Mouse (Mus musculus) erythroid progenitor cell, adult 5-6 weeks (primary cell): ENCODE data around the gene Gm13698. TPM values are rescaled to one million over a fixed set of nuclear protein-coding genes. Genes with fewer than 3 reads are reported as not detected.
"Not testable (repeated sequence)": the region's sequence is repeated elsewhere in the genome, so short reads cannot be mapped to it uniquely, and the experiment has no call there.

ENCODE experiments used
- ATAC-seq: replicated peaks from 2 replicates; pipeline ENCODE4 v1.8.0; 2016; ENCODE audit warnings: moderate number of reproducible peaks, mild to moderate bottlenecking, moderate TSS enrichment, inconsistent platforms; ENCODE audit not compliant: poor library complexity, low FRiP score, severe bottlenecking
- total RNA-seq, 2 experiments: library from RNA; stranded (forward) in 1 of 2; stranded (reverse) in 1 of 2; fragments of 150-400 nt in 1 of 2; fragments of 186-747, 209-891 nt in 1 of 2; gene quantifications; 2 replicates each; pipeline versions ENCODE4 v1.2.3 to v1.2.4; 2015 to 2017; ENCODE audit warnings: low replicate concordance in 2 of 2

The Gm13698 gene
- not detected in 2 replicates for total RNA-seq (2015; ENCODE audit: low replicate concordance)
- total RNA-seq (2017; ENCODE audit: low replicate concordance), result 1.9 TPM in 1 of 2 replicates, not detected in the other

DNA sequence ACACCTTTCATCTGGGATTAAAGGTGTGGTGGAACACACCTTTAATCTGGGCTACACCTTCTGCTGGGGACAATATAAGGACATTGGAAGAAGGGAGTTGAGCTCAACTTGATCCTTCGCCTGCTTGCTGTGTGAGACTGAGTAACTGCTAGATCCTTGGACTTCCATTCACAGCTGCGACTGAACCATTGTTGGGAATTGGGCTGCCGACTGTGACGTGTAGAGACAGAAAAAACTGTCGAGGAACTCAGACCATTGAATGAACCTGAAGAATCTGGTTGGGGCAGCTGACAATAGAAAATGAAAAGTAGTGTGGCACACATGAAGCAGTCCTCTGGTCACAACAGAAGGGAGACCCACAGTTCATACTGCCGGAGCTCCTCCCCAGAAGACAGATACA, at the start of gene Gm13698:
TSS of gene Gm13698 (plus strand) at position 301 of the 400 bp plus-strand sequence.
- ATAC-seq, result not testable (repeated sequence)

DNA sequence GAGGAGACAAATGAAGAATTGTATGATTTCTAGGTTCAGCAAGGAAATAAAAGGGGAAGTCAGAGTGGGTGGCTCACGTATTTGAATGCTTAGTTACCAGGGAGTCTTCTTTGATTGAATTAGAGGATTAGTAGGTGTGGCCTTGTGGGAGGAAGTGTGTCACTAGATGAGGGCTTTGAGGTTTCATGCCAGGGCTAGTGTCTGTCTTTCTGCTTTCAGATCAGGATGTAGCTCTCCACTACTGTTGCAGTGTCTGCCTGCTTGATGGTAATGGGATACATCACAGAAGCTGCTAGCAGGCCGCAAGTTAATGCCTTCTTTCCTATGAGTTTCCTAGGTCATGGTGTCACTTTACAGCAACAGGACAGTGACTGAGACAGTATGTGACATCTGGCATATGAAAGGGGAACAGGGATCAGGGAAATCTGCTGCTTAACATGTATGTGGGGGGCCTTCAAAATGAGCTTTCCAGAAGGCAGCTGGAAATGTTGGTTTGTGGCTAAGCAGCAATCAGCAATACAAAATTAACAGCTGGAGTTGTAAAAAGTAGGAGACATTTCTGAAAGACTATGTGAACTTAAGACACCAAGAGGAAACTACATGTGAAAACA, 25.9 kb upstream of the Gm13698 start:
- ATAC-seq, result no peak

DNA sequence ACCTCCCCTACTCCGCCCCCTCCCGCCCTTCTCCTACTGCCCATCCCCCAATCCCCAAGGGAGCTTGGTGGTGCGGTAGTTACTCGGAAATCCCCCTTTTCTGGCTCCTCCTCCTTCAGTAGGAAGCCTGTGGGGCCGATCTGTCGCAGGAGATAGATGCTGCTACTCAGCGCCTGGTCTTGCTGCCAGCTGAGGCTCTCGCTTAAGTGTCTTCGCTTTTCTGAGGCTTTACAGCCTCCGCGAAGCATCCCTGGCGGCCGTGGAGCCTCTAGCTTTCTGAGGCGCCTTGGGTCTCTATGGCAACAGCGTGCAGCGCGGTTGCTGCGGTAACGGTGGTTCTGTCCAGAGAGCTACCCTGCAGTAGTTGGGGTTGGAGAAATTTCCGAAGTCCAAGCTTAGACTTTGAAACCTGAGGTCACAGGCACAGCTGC, 14.5 kb upstream of the Gm13698 start, which contains the start of gene Zswim2:
TSS of gene Zswim2 (minus strand) at position 298 of the 431 bp plus-strand sequence.
- no peak for ATAC-seq

DNA sequence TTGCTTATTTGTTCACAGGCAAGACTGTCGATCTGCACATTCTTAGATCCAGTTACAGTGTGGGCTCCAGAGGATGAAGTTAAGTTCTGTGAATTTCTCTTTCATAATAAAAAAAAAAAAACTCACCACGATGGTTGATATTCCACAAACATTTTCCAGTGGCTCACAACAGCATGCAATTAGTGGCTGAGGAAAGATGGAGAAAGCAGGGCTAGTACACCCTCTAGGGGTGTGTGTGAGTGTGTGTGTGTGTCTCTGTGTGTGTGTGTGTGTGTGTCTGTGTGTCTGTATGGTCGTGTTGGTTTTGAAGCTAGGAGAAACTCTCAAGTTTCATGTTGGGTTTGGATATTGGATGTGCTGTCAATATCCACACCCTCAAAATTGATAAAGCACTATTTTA, 14.1 kb upstream of the Gm13698 start:
- ATAC-seq, result no peak

DNA sequence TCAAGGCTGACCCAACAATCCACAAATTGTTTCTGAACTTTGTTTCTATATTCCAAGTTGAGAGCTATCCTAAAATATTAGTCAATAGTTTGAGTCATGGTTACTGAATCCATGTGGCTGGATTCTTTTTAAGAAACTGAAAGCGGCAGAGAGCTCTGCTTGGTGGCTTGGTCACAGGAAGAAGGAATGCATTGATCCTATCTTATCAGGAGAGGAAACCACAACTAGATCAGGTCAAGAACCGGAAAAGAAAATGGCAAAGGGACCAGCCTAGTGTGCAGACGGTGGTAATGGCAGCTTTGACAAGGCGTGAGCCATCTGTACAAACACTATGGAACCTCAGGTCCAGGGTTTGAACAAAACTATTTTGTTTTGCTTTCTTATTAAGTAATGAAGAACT, 13.7 kb upstream of the Gm13698 start:
- ATAC-seq, result no peak

DNA sequence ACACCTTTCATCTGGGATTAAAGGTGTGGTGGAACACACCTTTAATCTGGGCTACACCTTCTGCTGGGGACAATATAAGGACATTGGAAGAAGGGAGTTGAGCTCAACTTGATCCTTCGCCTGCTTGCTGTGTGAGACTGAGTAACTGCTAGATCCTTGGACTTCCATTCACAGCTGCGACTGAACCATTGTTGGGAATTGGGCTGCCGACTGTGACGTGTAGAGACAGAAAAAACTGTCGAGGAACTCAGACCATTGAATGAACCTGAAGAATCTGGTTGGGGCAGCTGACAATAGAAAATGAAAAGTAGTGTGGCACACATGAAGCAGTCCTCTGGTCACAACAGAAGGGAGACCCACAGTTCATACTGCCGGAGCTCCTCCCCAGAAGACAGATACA, 5.7 kb downstream of the Gm13698 start, which contains the start of gene Gm13693:
TSS of gene Gm13693 (plus strand) at position 301 of the 400 bp plus-strand sequence.
- ATAC-seq, result not testable (repeated sequence)

DNA sequence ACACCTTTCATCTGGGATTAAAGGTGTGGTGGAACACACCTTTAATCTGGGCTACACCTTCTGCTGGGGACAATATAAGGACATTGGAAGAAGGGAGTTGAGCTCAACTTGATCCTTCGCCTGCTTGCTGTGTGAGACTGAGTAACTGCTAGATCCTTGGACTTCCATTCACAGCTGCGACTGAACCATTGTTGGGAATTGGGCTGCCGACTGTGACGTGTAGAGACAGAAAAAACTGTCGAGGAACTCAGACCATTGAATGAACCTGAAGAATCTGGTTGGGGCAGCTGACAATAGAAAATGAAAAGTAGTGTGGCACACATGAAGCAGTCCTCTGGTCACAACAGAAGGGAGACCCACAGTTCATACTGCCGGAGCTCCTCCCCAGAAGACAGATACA, 11.5 kb downstream of the Gm13698 start, which contains the start of gene Gm13695:
TSS of gene Gm13695 (plus strand) at position 301 of the 400 bp plus-strand sequence.
- not testable (repeated sequence) for ATAC-seq

DNA sequence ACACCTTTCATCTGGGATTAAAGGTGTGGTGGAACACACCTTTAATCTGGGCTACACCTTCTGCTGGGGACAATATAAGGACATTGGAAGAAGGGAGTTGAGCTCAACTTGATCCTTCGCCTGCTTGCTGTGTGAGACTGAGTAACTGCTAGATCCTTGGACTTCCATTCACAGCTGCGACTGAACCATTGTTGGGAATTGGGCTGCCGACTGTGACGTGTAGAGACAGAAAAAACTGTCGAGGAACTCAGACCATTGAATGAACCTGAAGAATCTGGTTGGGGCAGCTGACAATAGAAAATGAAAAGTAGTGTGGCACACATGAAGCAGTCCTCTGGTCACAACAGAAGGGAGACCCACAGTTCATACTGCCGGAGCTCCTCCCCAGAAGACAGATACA, 17.3 kb downstream of the Gm13698 start, which contains the start of gene Gm13696:
TSS of gene Gm13696 (plus strand) at position 301 of the 400 bp plus-strand sequence.
- not testable (repeated sequence) for ATAC-seq

DNA sequence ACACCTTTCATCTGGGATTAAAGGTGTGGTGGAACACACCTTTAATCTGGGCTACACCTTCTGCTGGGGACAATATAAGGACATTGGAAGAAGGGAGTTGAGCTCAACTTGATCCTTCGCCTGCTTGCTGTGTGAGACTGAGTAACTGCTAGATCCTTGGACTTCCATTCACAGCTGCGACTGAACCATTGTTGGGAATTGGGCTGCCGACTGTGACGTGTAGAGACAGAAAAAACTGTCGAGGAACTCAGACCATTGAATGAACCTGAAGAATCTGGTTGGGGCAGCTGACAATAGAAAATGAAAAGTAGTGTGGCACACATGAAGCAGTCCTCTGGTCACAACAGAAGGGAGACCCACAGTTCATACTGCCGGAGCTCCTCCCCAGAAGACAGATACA, 23.1 kb downstream of the Gm13698 start, which contains the start of gene Gm13694:
TSS of gene Gm13694 (plus strand) at position 301 of the 400 bp plus-strand sequence.
- ATAC-seq, result not testable (repeated sequence)

DNA sequence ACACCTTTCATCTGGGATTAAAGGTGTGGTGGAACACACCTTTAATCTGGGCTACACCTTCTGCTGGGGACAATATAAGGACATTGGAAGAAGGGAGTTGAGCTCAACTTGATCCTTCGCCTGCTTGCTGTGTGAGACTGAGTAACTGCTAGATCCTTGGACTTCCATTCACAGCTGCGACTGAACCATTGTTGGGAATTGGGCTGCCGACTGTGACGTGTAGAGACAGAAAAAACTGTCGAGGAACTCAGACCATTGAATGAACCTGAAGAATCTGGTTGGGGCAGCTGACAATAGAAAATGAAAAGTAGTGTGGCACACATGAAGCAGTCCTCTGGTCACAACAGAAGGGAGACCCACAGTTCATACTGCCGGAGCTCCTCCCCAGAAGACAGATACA, 28.9 kb downstream of the Gm13698 start, which contains the start of gene Gm13697:
TSS of gene Gm13697 (plus strand) at position 301 of the 400 bp plus-strand sequence.
- ATAC-seq, result not testable (repeated sequence)

DNA sequence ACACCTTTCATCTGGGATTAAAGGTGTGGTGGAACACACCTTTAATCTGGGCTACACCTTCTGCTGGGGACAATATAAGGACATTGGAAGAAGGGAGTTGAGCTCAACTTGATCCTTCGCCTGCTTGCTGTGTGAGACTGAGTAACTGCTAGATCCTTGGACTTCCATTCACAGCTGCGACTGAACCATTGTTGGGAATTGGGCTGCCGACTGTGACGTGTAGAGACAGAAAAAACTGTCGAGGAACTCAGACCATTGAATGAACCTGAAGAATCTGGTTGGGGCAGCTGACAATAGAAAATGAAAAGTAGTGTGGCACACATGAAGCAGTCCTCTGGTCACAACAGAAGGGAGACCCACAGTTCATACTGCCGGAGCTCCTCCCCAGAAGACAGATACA, 34.8 kb downstream of the Gm13698 start, which contains the start of gene Gm13691:
TSS of gene Gm13691 (plus strand) at position 301 of the 400 bp plus-strand sequence.
- not testable (repeated sequence) for ATAC-seq

DNA sequence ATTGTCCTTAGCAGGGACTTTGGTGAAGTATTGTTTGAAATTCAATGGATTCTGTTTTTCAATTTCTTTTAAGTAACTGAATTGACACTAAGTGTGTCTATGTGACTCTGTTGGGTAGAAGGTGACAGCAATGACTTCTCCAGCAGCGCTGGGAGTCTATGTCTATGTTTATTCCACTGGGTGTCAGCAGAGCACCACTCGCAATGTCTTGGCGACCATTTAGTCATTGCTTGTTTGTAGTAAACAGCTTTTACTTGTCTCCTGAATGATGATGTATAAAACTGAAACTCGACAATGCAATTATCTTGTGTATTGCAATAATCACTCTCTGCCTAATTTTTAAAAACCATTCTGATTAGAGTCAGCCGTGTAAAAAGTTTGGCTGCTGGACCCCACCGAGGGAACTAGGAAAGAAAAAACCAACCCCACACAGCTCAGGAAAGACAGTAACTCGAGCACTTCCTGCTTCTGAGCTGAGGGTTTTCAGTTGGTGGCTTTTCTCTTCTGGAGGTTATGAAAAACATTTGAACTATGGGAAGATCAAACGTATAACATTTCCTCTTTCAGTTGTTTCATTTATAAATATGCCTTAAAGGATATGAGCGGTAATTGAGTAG, 38.3 kb downstream of the Gm13698 start:
- ATAC-seq, result 0 out of 2 replicates have a peak, but pooled peaks have one; percentile 42

DNA sequence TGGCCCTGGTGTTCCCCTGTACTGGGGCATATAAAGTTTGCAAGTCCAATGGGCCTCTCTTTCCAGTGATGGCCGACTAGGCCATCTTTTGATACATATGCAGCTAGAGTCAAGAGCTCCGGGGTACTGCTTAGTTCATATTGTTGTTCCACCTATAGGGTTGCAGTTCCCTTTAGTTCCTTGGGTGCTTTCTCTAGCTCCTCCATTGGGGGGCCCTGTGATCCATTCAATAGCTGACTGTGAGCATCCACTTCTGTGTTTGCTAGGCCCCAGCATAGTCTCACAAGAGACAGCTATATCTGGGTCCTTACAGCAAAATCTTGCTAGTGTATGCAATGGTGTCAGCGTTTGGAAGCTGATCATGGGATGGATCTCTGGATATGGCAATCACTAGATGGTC, 39.0 kb downstream of the Gm13698 start:
- not testable (repeated sequence) for ATAC-seq

Other genes starting within 250 kb of the Gm13698 start
- gene Itgav, start 231.3 kb upstream of the Gm13698 start, total RNA-seq (2015; ENCODE audit: low replicate concordance), result 2.9 and 9.0 TPM in 2 replicates
- gene Itgav, start 231.3 kb upstream of the Gm13698 start, total RNA-seq (2017; ENCODE audit: low replicate concordance), result 5.3 and 23.5 TPM in 2 replicates
- gene Fam171b, start 143.1 kb upstream of the Gm13698 start, total RNA-seq (2015; ENCODE audit: low replicate concordance), result not detected in 2 replicates
- not detected in 2 replicates for gene Fam171b, start 143.1 kb upstream of the Gm13698 start, total RNA-seq (2017; ENCODE audit: low replicate concordance)
- gene Zswim2, start 14.5 kb upstream of the Gm13698 start, total RNA-seq (2015; ENCODE audit: low replicate concordance), result not detected in 2 replicates
- not detected in 2 replicates for gene Zswim2, start 14.5 kb upstream of the Gm13698 start, total RNA-seq (2017; ENCODE audit: low replicate concordance)
- not detected in 2 replicates for gene Gm13693, start 5.8 kb downstream of the Gm13698 start, total RNA-seq (2015; ENCODE audit: low replicate concordance)
- gene Gm13693, start 5.8 kb downstream of the Gm13698 start, total RNA-seq (2017; ENCODE audit: low replicate concordance), result 1.9 TPM in 1 of 2 replicates, not detected in the other
- gene Gm13695, start 11.6 kb downstream of the Gm13698 start, total RNA-seq (2015; ENCODE audit: low replicate concordance), result not detected in 2 replicates
- 1.9 TPM in 1 of 2 replicates, not detected in the other for gene Gm13695, start 11.6 kb downstream of the Gm13698 start, total RNA-seq (2017; ENCODE audit: low replicate concordance)
- not detected in 2 replicates for gene Gm13696, start 17.4 kb downstream of the Gm13698 start, total RNA-seq (2015; ENCODE audit: low replicate concordance)
- 1.9 TPM in 1 of 2 replicates, not detected in the other for gene Gm13696, start 17.4 kb downstream of the Gm13698 start, total RNA-seq (2017; ENCODE audit: low replicate concordance)
- gene Gm13694, start 23.2 kb downstream of the Gm13698 start, total RNA-seq (2015; ENCODE audit: low replicate concordance), result not detected in 2 replicates
- 1.9 TPM in 1 of 2 replicates, not detected in the other for gene Gm13694, start 23.2 kb downstream of the Gm13698 start, total RNA-seq (2017; ENCODE audit: low replicate concordance)
- not detected in 2 replicates for gene Gm13697, start 29.1 kb downstream of the Gm13698 start, total RNA-seq (2015; ENCODE audit: low replicate concordance)
- 1.9 TPM in 1 of 2 replicates, not detected in the other for gene Gm13697, start 29.1 kb downstream of the Gm13698 start, total RNA-seq (2017; ENCODE audit: low replicate concordance)
- not detected in 2 replicates for gene Gm13691, start 34.9 kb downstream of the Gm13698 start, total RNA-seq (2015; ENCODE audit: low replicate concordance)
- gene Gm13691, start 34.9 kb downstream of the Gm13698 start, total RNA-seq (2017; ENCODE audit: low replicate concordance), result not detected in 2 replicates